Comparison of ENCODE assay signal across 8 mouse cellular contexts in genomic region chr2:92007933-92008622, GRCm38 (mm10). TPM values are rescaled to one million over a fixed set of nuclear protein-coding genes. Genes with fewer than 3 reads are reported as not detected.
DNase-seq lines count a peak whose midpoint lies in the region; ATAC-seq and TF ChIP-seq lines count a peak whose summit lies in the region.

No protein-coding gene starts in this region.

- peaks cover 3% of the 10 kb centered on the region; the same call in 1 of the 2 replicates for H3K27me3 ChIP-seq in heart, embryonic 10.5 days (ENCODE audit: insufficient read depth, poor library complexity, severe bottlenecking)
- 0 out of 2 replicates have a peak, but pooled peaks cover 2% of the 10 kb centered on the region for H3K27me3 ChIP-seq in kidney, embryonic 15.5 days
- no peaks in the 10 kb centered on the region for H3K27me3 ChIP-seq in liver, adult 2 months (ENCODE audit: control insufficient read depth, insufficient read depth, low read length)
- no peaks in the 10 kb centered on the region for H3K27me3 ChIP-seq in myocyte (ENCODE audit: control insufficient read depth, insufficient read depth, insufficient read length)
- H3K27me3 ChIP-seq in splenic B cell, adult 2 months (ENCODE audit: control insufficient read depth, insufficient read depth, low read length, poor library complexity, severe bottlenecking), result no peaks in the 10 kb centered on the region

- H3K36me3 ChIP-seq in heart, embryonic 10.5 days, result no peaks in the 10 kb centered on the region
- H3K36me3 ChIP-seq in kidney, embryonic 15.5 days, result no peaks in the 10 kb centered on the region
- no peaks in the 10 kb centered on the region for H3K36me3 ChIP-seq in liver, adult 2 months (ENCODE audit: control insufficient read depth, insufficient read depth, low read length)
- no peaks in the 10 kb centered on the region for H3K36me3 ChIP-seq in myocyte (ENCODE audit: control insufficient read depth, insufficient read depth)
- H3K36me3 ChIP-seq in splenic B cell, adult 2 months (ENCODE audit: control insufficient read depth, insufficient read depth, low read length, poor library complexity, severe bottlenecking), result no peaks in the 10 kb centered on the region

- WGBS in heart, embryonic 10.5 days, result 0% methylated on average over 34 of the region's 34 CpGs
- under 1% methylated on average over 34 of the region's 34 CpGs for WGBS in kidney, embryonic 15.5 days
- under 1% methylated on average over 34 of the region's 34 CpGs for WGBS in liver, adult 2 months

- ATAC-seq in erythroblast, adult 5-6 weeks (replicated peaks; ENCODE audit: low FRiP score, poor library complexity, severe bottlenecking), result peak; percentile 94
- ATAC-seq in kidney, embryonic 15.5 days (replicated peaks; ENCODE audit: low FRiP score), result peak; percentile 96

- H3K4me3 ChIP-seq in heart, embryonic 10.5 days, result peak overlapping the region; percentile 69
- H3K4me3 ChIP-seq in kidney, embryonic 15.5 days (replicated peaks), result peak overlapping the region; percentile 56
- H3K4me3 ChIP-seq in liver, adult 2 months (ENCODE audit: insufficient read depth, low read depth, low read length), result peak overlapping the region; percentile 61
- H3K4me3 ChIP-seq in myocyte, result peak overlapping the region; percentile 22

- H3K4me2 ChIP-seq in kidney, embryonic 15.5 days, result peak overlapping the region; percentile 93
- H3K4me2 ChIP-seq in myocyte (ENCODE audit: low read depth), result peak overlapping the region; percentile 99

- no peaks in the 10 kb centered on the region for H3K9me3 ChIP-seq in heart, embryonic 10.5 days
- H3K9me3 ChIP-seq in kidney, embryonic 15.5 days (replicated peaks), result no peaks in the 10 kb centered on the region

- H3K9ac ChIP-seq in kidney, embryonic 15.5 days, result peak overlapping the region; percentile 60
- peak overlapping the region; percentile 81 for H3K9ac ChIP-seq in liver, adult 2 months (ENCODE audit: low read depth, low read length)

- peak; percentile 92 to 94 for DNase-seq in B cell, adult 2 months
- peak; percentile 99 for DNase-seq in brain, adult 2 months (ENCODE audit: low read depth, low spot score)
- peak; percentile 99 for DNase-seq in heart, embryonic 10.5 days (ENCODE audit: low spot score)
- peak; percentile 86 for DNase-seq in liver, adult 2 months (ENCODE audit: extremely low read depth, low read depth, low spot score)
- peak; percentile 93 for DNase-seq in splenic B cell, adult 2 months (ENCODE audit: low read depth, low spot score)

- H3K4me1 ChIP-seq in heart, embryonic 10.5 days, result peaks cover 52% of the 10 kb centered on the region
- peaks cover 48% of the 10 kb centered on the region for H3K4me1 ChIP-seq in kidney, embryonic 15.5 days
- peaks cover 4% of the 10 kb centered on the region; the same call in 1 of the 2 replicates for H3K4me1 ChIP-seq in liver, adult 2 months (ENCODE audit: control insufficient read depth, insufficient read depth, low read length)

- H3K27ac ChIP-seq in heart, embryonic 10.5 days, result peak overlapping the region; percentile 91
- peak overlapping the region; percentile 94 for H3K27ac ChIP-seq in kidney, embryonic 15.5 days
- peak overlapping the region; percentile 50 for H3K27ac ChIP-seq in liver, adult 2 months (replicated peaks; ENCODE audit: insufficient read depth, low read depth, low read length)

- peak overlapping the region; percentile 18 for H3ac ChIP-seq in myocyte (ENCODE audit: control insufficient read depth, insufficient read length)

- TF ChIP-seq POLR2A in liver, adult 2 months (IDR thresholded peaks at IDR 0.05; ENCODE audit: extremely low read depth, insufficient read depth, low read length), result no peak
- peak; percentile 68 for TF ChIP-seq POLR2A in myocyte (IDR thresholded peaks at IDR 0.05; ENCODE audit: insufficient read length, low read depth)

- H3K79me2 ChIP-seq in liver, adult 2 months (ENCODE audit: control insufficient read depth, insufficient read depth, low read length), result no peaks in the 10 kb centered on the region
- peaks cover 62% of the 10 kb centered on the region for H3K79me2 ChIP-seq in myocyte (ENCODE audit: control insufficient read depth, insufficient read depth)

- no peak for TF ChIP-seq CTCF in liver, adult 2 months (IDR thresholded peaks at IDR 0.05; ENCODE audit: low read depth, low read length)

TF ChIP-seq in myocyte, 11 proteins besides CTCF, POLR2A, EP300 and RAD21:
- TF ChIP-seq REST (IDR thresholded peaks at IDR 0.05; ENCODE audit: insufficient read depth, insufficient read length) (no peak), MYOD1 (IDR thresholded peaks at IDR 0.05; ENCODE audit: control insufficient read depth in 1 of 3, insufficient read length in 2 of 3, low read depth in 2 of 3) (no peak), TCF12 (IDR thresholded peaks at IDR 0.05; ENCODE audit: insufficient read depth, poor library complexity, severe bottlenecking) (no peak), CEBPB (IDR thresholded peaks at IDR 0.05; ENCODE audit: insufficient read depth, poor library complexity, severe bottlenecking) (no peak), USF1 (IDR thresholded peaks at IDR 0.05; ENCODE audit: low read depth) (no peak), POLR2AphosphoS2 (IDR thresholded peaks at IDR 0.05; ENCODE audit: insufficient read length, low read depth) (peak; percentile 82), MAX (IDR thresholded peaks at IDR 0.05; ENCODE audit: low read depth) (no peak), MYOG (IDR thresholded peaks at IDR 0.05; ENCODE audit: control insufficient read depth in 1 of 3, insufficient read depth in 1 of 3, insufficient read length in 2 of 3, low read depth in 2 of 3) (no peak), TCF3 (IDR thresholded peaks at IDR 0.05; ENCODE audit: insufficient read length, low read depth) (no peak), SRF (IDR thresholded peaks at IDR 0.05; ENCODE audit: control insufficient read depth, insufficient read length, low read depth) (no peak), E2F4 (IDR thresholded peaks at IDR 0.05; ENCODE audit: insufficient read depth) (peak; percentile 55)
TF ChIP-seq in myocyte: peak in this region for 2.

RNA-seq across cellular contexts. Expression of gene Creb3l1, which starts 16.2 kb away (rescaled TPM):
- 0.38 and 1.7 TPM in 2 replicates for total RNA-seq in erythroblast, adult 5-6 weeks (2015; ENCODE audit: low replicate concordance)
- 0.68 TPM in 1 of 2 replicates, not detected in the other for total RNA-seq in erythroblast, adult 5-6 weeks (2017; ENCODE audit: low replicate concordance)
- polyA plus RNA-seq in heart, embryonic 10.5 days (2016; fragmentation: Nextera tagmentation; extraction: Ambion mirVana), result 7.2 and 8.6 TPM in 2 replicates
- polyA plus RNA-seq in kidney, embryonic 15.5 days (2015; fragmentation: Nextera tagmentation; extraction: Ambion mirVana), result 14.0 and 14.9 TPM in 2 replicates
- 0.18 and 0.20 TPM in 2 replicates for total RNA-seq in liver, adult 2 months (2014; rRNA removed)
- 0.40 and 0.68 TPM in 2 replicates for polyA plus RNA-seq in liver, adult 2 months (2012; rRNA removed)
- polyA plus RNA-seq in myocyte (2012; fragmentation: generic; extraction: Trizol), result 97.3 TPM

RNA-seq across cellular contexts. Expression of gene Dgkz, which starts 32.4 kb away (rescaled TPM):
- 35.9 and 75.1 TPM in 2 replicates for total RNA-seq in erythroblast, adult 5-6 weeks (2015; ENCODE audit: low replicate concordance)
- 13.7 and 19.5 TPM in 2 replicates for total RNA-seq in erythroblast, adult 5-6 weeks (2017; ENCODE audit: low replicate concordance)
- 58.4 and 61.0 TPM in 2 replicates for polyA plus RNA-seq in heart, embryonic 10.5 days (2016; fragmentation: Nextera tagmentation; extraction: Ambion mirVana)
- 37.7 and 46.7 TPM in 2 replicates for polyA plus RNA-seq in kidney, embryonic 15.5 days (2015; fragmentation: Nextera tagmentation; extraction: Ambion mirVana)
- 13.2 and 23.6 TPM in 2 replicates for total RNA-seq in liver, adult 2 months (2014; rRNA removed)
- 43.2 and 59.5 TPM in 2 replicates for polyA plus RNA-seq in liver, adult 2 months (2012; rRNA removed)
- polyA plus RNA-seq in myocyte (2012; fragmentation: generic; extraction: Trizol), result 68.4 TPM

Comparison
In these comparisons a context has a peak if more than half of its experiments do, and no peak if none do; other contexts are left out.
1. Peak in every context shown above with its lines: DNase-seq, ATAC-seq, H3K4me3 ChIP-seq and H3K27ac ChIP-seq.